Mouse (Mus musculus) embryonic fibroblast, embryonic 13.5 days (primary cell): ENCODE results near the gene Gm5475.

ENCODE experiments used
- CTCF ChIP-seq: IDR thresholded peaks from 2 replicates; pipeline ENCODE4 v1.5.1; 2011; ENCODE audit warnings: mild to moderate bottlenecking, control low read depth, low read length, moderate library complexity, borderline replicate concordance; ENCODE audit not compliant: insufficient read depth
- POLR2A ChIP-seq: IDR thresholded peaks from 2 replicates; pipeline ENCODE4 v1.6.1; 2011; ENCODE audit warnings: low read depth, mild to moderate bottlenecking, control low read depth, low read length, moderate library complexity

DNA sequence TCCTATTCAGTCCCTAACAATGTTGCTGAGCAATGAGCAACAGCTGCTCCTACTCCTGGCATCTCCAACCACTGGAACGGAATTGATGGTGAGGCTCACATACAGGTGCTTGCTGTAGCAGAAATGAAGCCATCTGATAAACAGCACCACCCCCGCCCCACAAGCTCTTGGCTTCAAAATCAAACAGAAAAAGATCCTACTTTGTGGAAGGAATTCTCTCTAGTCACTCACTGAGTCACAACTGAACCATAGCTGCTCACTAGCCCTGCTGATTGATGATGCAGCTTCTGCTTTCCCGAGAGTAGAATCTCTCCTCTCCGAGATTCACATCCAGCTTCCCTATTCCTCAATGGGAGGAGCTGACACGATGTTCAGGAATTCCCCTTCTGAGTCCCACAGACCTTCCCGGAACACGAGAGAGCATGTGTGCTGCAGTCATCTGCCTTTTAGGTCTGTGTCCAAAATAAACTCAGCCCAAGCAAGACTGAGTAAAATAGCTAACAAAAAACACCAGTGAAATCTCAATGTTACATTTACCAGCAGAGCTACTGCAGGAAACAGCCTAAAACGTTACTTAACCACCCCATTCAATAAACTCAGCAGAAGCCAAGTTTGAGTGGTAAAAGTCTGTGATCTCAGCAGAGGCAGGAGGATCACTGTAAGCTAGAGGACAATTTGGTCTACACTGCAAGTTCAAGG, 739 bp upstream of the Gm5475 start:
- TF ChIP-seq POLR2A (peak; percentile 59), CTCF (no peak)
